Mouse (Mus musculus) neural tube, embryonic 13.5 days (tissue): ENCODE data around the gene Golga4. TPM values are rescaled to one million over a fixed set of nuclear protein-coding genes. Genes with fewer than 3 reads are reported as not detected.
A peak's percentile ranks its signal among the peaks of the same experiment; 100 is the strongest.

Source experiments
- ATAC-seq: fragments of 200-750 bp; cut with Nextera tagmentation; 2 replicates; pipeline ENCODE4 v1.8.0; 2017; ENCODE audit warnings: low read depth, mild to moderate bottlenecking, moderate TSS enrichment, moderate library complexity
- H3K27ac ChIP-seq: fragments of 300-500 bp; sonication (generic); replicated peaks from 2 replicates; pipeline ENCODE4 v1.5.1; 2015; ENCODE audit warnings: moderate library complexity, mild to moderate bottlenecking, inconsistent platforms
- H3K27me3 ChIP-seq: fragments of 300-500 bp; sonication (generic); 2 replicates; pipeline ENCODE4 v1.6.1; 2015; ENCODE audit warnings: mild to moderate bottlenecking, inconsistent platforms
- H3K36me3 ChIP-seq: fragments of 300-500 bp; sonication (generic); 2 replicates; pipeline ENCODE4 v1.6.1; 2015; ENCODE audit warnings: mild to moderate bottlenecking, inconsistent platforms
- H3K4me1 ChIP-seq: fragments of 300-500 bp; sonication (generic); replicated peaks from 2 replicates; pipeline ENCODE4 v1.6.1; 2015; ENCODE audit warnings: inconsistent platforms
- H3K4me2 ChIP-seq: fragments of 300-500 bp; sonication (generic); 2 replicates; pipeline ENCODE4 v1.6.1; 2015; ENCODE audit warnings: inconsistent platforms, mild to moderate bottlenecking, moderate library complexity
- H3K4me3 ChIP-seq: fragments of 300-500 bp; sonication (generic); 2 replicates; pipeline ENCODE4 v1.5.1; 2015; ENCODE audit warnings: mild to moderate bottlenecking, inconsistent platforms
- H3K9ac ChIP-seq: fragments of 300-500 bp; sonication (generic); 2 replicates; pipeline ENCODE4 v1.6.1; 2015; ENCODE audit warnings: moderate library complexity, mild to moderate bottlenecking, inconsistent platforms
- H3K9me3 ChIP-seq: fragments of 300-500 bp; sonication (generic); 2 replicates; pipeline ENCODE4 v1.6.1; 2016; ENCODE audit warnings: inconsistent platforms
- WGBS: fragments of 180-500 bp; shearing (Covaris S2); methylation state at CpG from one replicate; pipeline ENCODE4 v1.1.7; 2015; 5-methylcytosine and 5-hydroxymethylcytosine counted together
- polyA plus RNA-seq: library from polyadenylated mRNA; unstranded; fragments of >200 nt; fragmentation: Nextera tagmentation; extraction: Ambion mirVana; gene quantifications from 2 replicates; pipeline ENCODE4 v1.2.1, GENCODE M21; 2015

The Golga4 gene
- polyA plus RNA-seq, 1 experiment from 2014 or later = 49.3 TPM

GRCm38 (mm10) chr9:118536946-118537345 is 30.9 kb downstream of the Golga4 start:
- peaks cover 91% of the 10 kb centered on the region for H3K36me3 ChIP-seq
- ATAC-seq = no peak
- H3K4me3 ChIP-seq = no peak overlapping the region
- H3K4me1 ChIP-seq = no peaks in the 10 kb centered on the region
- H3K9me3 ChIP-seq = no peaks in the 10 kb centered on the region
- 95% methylated on average over 6 of the region's 6 CpGs for WGBS
- H3K9ac ChIP-seq = no peak overlapping the region
- no peak overlapping the region for H3K4me2 ChIP-seq
- no peak overlapping the region for H3K27ac ChIP-seq
- H3K27me3 ChIP-seq = no peaks in the 10 kb centered on the region

GRCm38 (mm10) chr9:118537463-118538339 is 31.6 kb downstream of the Golga4 start:
- H3K36me3 ChIP-seq = peaks cover 91% of the 10 kb centered on the region
- 87% methylated on average over 9 of the region's 9 CpGs for WGBS

DNA sequence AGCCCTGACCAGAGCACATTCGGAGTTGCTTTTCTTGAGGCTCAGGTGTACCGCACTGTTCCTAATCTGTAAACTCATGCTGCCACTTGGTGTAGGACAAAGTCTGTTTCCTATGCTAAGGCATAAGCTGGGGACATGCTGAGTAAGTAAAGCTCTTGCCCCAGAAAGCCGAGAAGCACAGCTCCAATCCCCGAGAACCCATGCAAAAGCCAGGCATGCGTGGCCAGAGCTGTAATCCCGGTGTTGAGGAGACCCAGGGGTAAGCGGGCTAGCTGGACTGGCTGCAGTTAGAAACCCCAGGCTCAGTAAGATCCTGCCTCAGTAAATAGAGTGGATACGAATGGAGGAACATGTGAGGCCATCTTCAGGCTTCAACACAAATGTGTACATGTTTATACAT is 35.8 kb downstream of the Golga4 start:
- H3K4me2 ChIP-seq = no peak overlapping the region
- H3K27me3 ChIP-seq = no peaks in the 10 kb centered on the region
- H3K4me3 ChIP-seq = no peak overlapping the region
- peaks cover 74% of the 10 kb centered on the region for H3K36me3 ChIP-seq
- H3K27ac ChIP-seq = no peak overlapping the region
- 0 out of 2 replicates have a peak, but pooled peaks cover 7% of the 10 kb centered on the region for H3K4me1 ChIP-seq
- H3K9me3 ChIP-seq = no peaks in the 10 kb centered on the region
- H3K9ac ChIP-seq = no peak overlapping the region
- ATAC-seq = no peak
- 94% methylated on average over 8 of the region's 8 CpGs for WGBS

More at GRCm38 (mm10) chr9:118537463-118538339, 31.6 kb downstream of the Golga4 start:
- H3K4me3 ChIP-seq = no peak overlapping the region
- H3K9ac ChIP-seq = no peak overlapping the region
- no peak overlapping the region for H3K27ac ChIP-seq
- H3K4me1 ChIP-seq = no peaks in the 10 kb centered on the region
- ATAC-seq = no peak
- H3K9me3 ChIP-seq = no peaks in the 10 kb centered on the region
- no peak overlapping the region for H3K4me2 ChIP-seq
- H3K27me3 ChIP-seq = no peaks in the 10 kb centered on the region

DNA sequence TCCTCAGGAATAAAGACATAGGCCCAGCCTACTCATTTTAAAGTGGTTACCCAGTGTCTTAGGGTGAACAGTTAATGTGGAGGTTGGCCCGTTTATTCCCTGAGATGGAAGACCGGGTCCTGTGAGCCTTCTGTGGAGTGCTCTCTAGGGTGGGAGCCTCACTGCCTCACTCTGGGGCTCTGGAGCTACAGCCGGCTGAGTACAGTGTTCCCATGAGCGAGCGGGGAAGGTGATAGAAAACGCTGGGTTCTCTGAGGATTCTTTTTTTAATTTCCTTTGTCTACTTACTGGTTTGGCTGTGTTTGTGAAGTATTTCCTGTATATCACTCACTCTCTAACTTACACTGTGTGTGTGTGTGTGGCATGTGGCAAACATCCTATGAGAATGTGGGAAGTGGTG is 39.1 kb downstream of the Golga4 start:
- no peak for ATAC-seq
- peaks cover 68% of the 10 kb centered on the region for H3K36me3 ChIP-seq

GRCm38 (mm10) chr9:118548651-118549050 is 42.6 kb downstream of the Golga4 start:
- Histone ChIP-seq H3K36me3 (peaks cover 61% of the 10 kb centered on the region), H3K4me3 (no peak overlapping the region), H3K27me3 (no peaks in the 10 kb centered on the region), H3K27ac (no peak overlapping the region), H3K9me3 (no peaks in the 10 kb centered on the region), H3K4me2 (no peak overlapping the region), H3K4me1 (0 out of 2 replicates have a peak, but pooled peaks cover 7% of the 10 kb centered on the region), H3K9ac (no peak overlapping the region)
- 96% methylated on average over 12 of the region's 12 CpGs for WGBS
- no peak for ATAC-seq

More for the DNA sequence above, 39.1 kb downstream of the Golga4 start:
- no peak overlapping the region for H3K4me3 ChIP-seq
- 77% methylated on average over 6 of the region's 6 CpGs for WGBS
- H3K9me3 ChIP-seq = no peaks in the 10 kb centered on the region
- no peak overlapping the region for H3K4me2 ChIP-seq
- H3K27ac ChIP-seq = no peak overlapping the region
- H3K4me1 ChIP-seq = 0 out of 2 replicates have a peak, but pooled peaks cover 7% of the 10 kb centered on the region
- no peak overlapping the region for H3K9ac ChIP-seq
- no peaks in the 10 kb centered on the region for H3K27me3 ChIP-seq

DNA sequence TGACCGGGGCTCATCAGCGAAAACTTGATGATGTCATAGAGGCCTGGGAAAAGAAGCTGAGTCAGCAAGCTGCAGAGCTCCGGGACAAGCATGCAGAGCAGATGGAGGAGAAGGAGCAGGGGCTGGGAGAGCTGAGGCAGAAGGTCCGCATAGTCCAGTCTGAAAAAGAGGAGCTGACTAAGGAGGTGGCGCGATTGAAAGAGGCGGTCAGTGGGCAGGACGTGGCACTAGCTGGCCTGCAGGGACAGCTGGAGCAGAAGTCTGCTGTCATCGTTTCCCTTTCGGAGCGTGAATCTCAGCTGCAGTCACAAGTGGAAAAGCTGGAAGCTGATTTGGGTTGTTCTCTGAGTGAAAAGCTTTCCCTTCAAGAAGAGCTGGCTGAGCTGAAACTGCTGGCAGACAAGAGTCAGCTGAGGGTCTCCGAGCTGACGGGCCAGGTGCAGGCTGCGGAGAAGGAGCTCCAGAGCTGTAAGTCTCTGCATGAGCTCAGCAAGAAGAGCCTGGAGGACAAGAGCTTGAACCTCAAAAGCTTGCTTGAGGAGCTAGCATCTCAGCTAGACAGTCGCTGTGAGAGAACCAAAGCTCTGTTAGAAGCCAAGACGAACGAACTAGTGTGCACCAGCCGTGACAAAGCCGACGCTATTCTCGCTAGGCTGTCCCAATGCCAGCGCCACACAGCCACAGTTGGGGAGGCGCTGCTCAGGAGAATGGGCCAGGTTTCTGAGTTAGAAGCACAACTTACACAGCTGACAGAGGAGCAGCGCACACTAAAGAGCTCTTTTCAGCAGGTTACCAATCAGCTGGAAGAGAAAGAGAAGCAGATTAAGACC is 51.1 kb downstream of the Golga4 start:
- H3K4me2 ChIP-seq = no peak overlapping the region
- no peak for ATAC-seq
- WGBS = 83% methylated on average over 24 of the region's 24 CpGs
- H3K27ac ChIP-seq = peak overlapping the region; percentile 23; the same call in 1 of the 2 replicates
- H3K4me3 ChIP-seq = no peak overlapping the region
- H3K27me3 ChIP-seq = no peaks in the 10 kb centered on the region
- H3K9me3 ChIP-seq = no peaks in the 10 kb centered on the region
- no peak overlapping the region for H3K9ac ChIP-seq
- no peaks in the 10 kb centered on the region for H3K4me1 ChIP-seq
- H3K36me3 ChIP-seq = peaks cover 85% of the 10 kb centered on the region

DNA sequence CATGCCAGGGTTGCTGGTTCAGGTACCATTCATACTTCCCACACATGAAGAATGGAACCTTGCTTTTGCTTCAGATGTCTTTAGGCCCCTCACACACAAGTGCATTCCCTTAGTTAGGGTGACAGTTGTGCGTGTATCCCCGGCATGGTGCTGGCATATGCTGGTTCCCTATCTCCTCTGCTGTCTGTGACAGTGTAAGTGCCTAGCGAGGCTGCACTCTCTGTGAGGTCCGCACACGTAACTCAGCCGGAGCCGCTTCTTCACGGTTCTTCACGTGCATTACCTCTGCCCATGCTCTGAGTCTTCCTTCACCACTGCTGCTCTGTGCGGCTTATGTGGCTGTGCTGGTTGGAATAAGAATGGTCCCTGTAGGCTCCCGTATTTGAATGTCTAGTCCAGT is 57.3 kb downstream of the Golga4 start:
- ATAC-seq = no peak
- Histone ChIP-seq H3K27me3 (no peaks in the 10 kb centered on the region), H3K4me3 (no peak overlapping the region), H3K27ac (no peak overlapping the region), H3K4me1 (no peaks in the 10 kb centered on the region), H3K9ac (no peak overlapping the region), H3K4me2 (no peak overlapping the region), H3K36me3 (peaks cover 93% of the 10 kb centered on the region), H3K9me3 (no peaks in the 10 kb centered on the region)
- 98% methylated on average over 11 of the region's 11 CpGs for WGBS

DNA sequence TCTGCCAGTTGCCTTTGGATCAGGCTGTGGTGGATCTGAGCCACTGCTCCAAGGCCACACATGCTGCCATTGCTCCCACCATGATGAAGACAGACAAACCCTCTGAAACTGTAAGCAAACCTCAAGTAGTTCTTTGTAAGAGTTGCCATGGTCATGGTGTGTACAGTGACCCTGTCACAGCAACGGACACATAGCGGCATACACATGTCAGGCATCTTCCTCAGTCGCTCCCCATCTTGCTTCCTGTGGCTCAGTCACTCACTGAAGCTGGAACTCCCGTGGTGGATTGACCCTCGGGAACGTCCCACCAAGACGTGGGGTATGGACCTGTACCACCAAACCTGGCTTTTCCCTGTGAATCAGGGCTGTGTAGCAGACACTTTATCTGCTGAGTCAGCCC is 57.8 kb downstream of the Golga4 start:
- Histone ChIP-seq H3K4me1 (no peaks in the 10 kb centered on the region), H3K27ac (no peak overlapping the region), H3K27me3 (no peaks in the 10 kb centered on the region), H3K4me2 (no peak overlapping the region), H3K9ac (no peak overlapping the region), H3K4me3 (no peak overlapping the region), H3K36me3 (peaks cover 89% of the 10 kb centered on the region), H3K9me3 (no peaks in the 10 kb centered on the region)
- 91% methylated on average over 7 of the region's 7 CpGs for WGBS
- no peak for ATAC-seq

- H3K9ac ChIP-seq = no peak overlapping the region
- no peak overlapping the region for H3K27ac ChIP-seq
- 94% methylated on average over 16 of the region's 16 CpGs for WGBS
- no peaks in the 10 kb centered on the region for H3K27me3 ChIP-seq
- H3K9me3 ChIP-seq = no peaks in the 10 kb centered on the region
- no peaks in the 10 kb centered on the region for H3K4me1 ChIP-seq
- ATAC-seq = no peak
- H3K4me2 ChIP-seq = no peak overlapping the region
- peaks cover 89% of the 10 kb centered on the region for H3K36me3 ChIP-seq
- H3K4me3 ChIP-seq = no peak overlapping the region
Observed at GRCm38 (mm10) chr9:118564696-118565095, 58.6 kb downstream of the Golga4 start.

DNA sequence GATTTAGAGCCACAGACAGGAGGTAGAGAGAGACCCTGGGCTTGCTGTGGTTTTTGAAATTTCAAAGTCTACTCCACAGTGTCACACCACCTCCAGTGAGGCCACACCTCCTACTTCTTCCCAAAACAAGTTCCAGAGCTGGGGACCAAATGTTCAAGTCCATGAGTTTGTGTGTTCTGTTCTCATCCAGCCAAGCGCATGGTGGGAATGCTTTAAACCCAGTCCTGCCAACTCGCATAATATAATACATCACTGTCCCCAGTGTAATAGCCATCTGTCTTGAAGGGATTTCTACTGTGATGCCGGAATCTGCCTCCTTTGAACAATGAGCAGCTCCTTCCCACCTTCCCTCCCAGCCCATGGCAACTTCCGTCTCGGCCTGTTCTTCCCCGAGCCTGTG is 63.3 kb downstream of the Golga4 start:
- H3K4me3 ChIP-seq = no peak overlapping the region
- no peak for ATAC-seq
- no peak overlapping the region for H3K4me2 ChIP-seq
- H3K4me1 ChIP-seq = no peaks in the 10 kb centered on the region
- no peaks in the 10 kb centered on the region for H3K9me3 ChIP-seq
- H3K27ac ChIP-seq = no peak overlapping the region
- H3K36me3 ChIP-seq = peaks cover 88% of the 10 kb centered on the region
- no peaks in the 10 kb centered on the region for H3K27me3 ChIP-seq
- no peak overlapping the region for H3K9ac ChIP-seq
- 73% methylated on average over 6 of the region's 6 CpGs for WGBS

DNA sequence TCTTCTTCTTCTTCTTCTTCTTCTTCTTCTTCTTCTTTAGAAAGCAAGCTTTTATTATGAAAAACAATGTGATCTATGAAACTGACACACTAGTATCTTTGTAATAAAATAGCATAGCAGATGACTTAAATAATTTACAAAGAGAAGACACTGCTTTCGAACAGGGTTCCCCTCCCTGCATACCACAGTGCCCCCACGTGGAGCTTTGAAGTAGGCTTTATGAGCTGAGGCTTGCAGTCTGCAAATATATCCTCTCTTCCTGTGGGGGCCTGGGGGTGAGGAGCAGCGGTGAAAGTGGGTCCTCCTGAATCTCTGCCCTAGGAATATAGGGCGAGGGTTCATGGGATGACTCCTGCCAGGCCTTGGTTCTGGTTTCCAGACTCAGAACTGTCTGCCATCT is 64.8 kb downstream of the Golga4 start:
- Histone ChIP-seq H3K27me3 (no peaks in the 10 kb centered on the region), H3K4me3 (no peak overlapping the region), H3K9ac (no peak overlapping the region), H3K36me3 (peaks cover 86% of the 10 kb centered on the region), H3K9me3 (no peaks in the 10 kb centered on the region), H3K4me2 (no peak overlapping the region), H3K4me1 (no peaks in the 10 kb centered on the region), H3K27ac (no peak overlapping the region)
- WGBS = 76% methylated on average over 4 of the region's 4 CpGs
- no peak for ATAC-seq

DNA sequence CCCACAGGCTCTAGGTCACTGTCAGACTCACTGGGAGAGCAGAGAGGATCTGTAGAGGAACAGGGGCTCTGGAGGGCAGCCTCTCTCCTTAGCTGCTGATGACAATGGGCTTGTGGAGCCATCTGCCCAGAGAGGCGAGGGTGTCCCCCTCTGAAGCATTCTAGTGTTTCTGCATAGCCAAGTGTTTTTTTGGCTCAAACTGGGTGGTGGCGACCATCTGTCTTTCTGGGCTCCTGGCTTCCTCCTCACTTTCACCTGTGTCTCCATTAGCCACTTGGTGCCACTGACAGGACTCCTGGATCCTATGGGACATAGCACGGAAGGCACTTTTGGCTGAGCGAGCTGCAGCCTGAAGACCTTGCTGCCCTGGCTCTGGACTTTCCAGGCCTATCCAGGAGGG is 65.6 kb downstream of the Golga4 start:
- Histone ChIP-seq H3K4me1 (no peaks in the 10 kb centered on the region), H3K4me2 (no peak overlapping the region), H3K36me3 (peaks cover 85% of the 10 kb centered on the region), H3K9ac (no peak overlapping the region), H3K27ac (no peak overlapping the region), H3K4me3 (no peak overlapping the region), H3K27me3 (no peaks in the 10 kb centered on the region), H3K9me3 (no peaks in the 10 kb centered on the region)
- 93% methylated on average over 4 of the region's 4 CpGs for WGBS
- ATAC-seq = no peak
